Mouse (Mus musculus): ENCODE data around the gene Ppfibp2.

DNA sequence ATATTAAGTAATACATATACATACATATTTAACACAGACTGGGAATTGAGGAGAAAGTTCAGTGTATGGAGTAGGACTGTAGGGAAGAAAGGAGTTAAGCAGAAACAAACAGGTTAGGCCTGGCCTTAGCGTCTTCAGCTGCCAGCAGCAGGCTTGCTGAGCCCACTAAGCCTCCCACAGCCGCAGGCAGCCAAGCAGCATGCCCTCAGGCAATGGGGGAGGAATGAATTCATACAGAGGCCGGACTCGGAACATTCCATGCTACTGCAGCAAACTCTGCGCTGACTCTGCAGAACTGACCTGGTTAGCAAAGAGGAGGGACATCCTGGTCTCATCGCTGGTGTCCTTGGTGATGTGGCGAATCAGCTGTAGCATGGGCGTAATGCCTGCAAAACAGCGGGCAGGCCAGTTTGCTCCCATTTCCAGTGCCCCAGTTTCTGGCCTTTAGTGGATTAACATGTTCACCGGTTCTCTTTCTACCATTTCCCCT is 157.1 kb downstream of the Ppfibp2 start:
- TF ChIP-seq POLR2A (IDR thresholded peaks at IDR 0.05; ENCODE audit: borderline replicate concordance, extremely low read depth, low read depth, low read length) (no peak), CTCF (IDR thresholded peaks at IDR 0.05; ENCODE audit: insufficient read depth, low read length) (no peak)
